Mouse (Mus musculus) hindbrain, embryonic 16.5 days (tissue): Measurements from ENCODE around the gene Kcnip4. TPM values are rescaled to one million over a fixed set of nuclear protein-coding genes. Genes with fewer than 3 reads are reported as not detected.

Source experiments
- ATAC-seq: fragments of 200-750 bp; cut with Nextera tagmentation; 2 replicates; pipeline ENCODE4 v1.8.0; 2017; ENCODE audit warnings: moderate TSS enrichment, moderate library complexity
- H3K27ac ChIP-seq: fragments of 300-500 bp; sonication (generic); 2 replicates; pipeline ENCODE4 v1.5.1; 2014; ENCODE audit warnings: low read depth, mild to moderate bottlenecking, control low read depth, low read length, moderate library complexity
- H3K27me3 ChIP-seq: fragments of 300-500 bp; sonication (generic); replicated peaks from 2 replicates; pipeline ENCODE4 v1.6.1; 2014; ENCODE audit warnings: low read length; ENCODE audit not compliant: control insufficient read depth, insufficient read depth
- H3K36me3 ChIP-seq: fragments of 300-500 bp; sonication (generic); 2 replicates; pipeline ENCODE4 v1.6.1; 2014; ENCODE audit warnings: mild to moderate bottlenecking, low read length, moderate library complexity, mixed read lengths; ENCODE audit not compliant: control insufficient read depth, insufficient read depth
- H3K4me1 ChIP-seq: fragments of 300-500 bp; sonication (generic); 2 replicates; pipeline ENCODE4 v1.6.1; 2014; ENCODE audit warnings: low read depth, low read length; ENCODE audit not compliant: control insufficient read depth, insufficient read depth
- H3K4me2 ChIP-seq: fragments of 300-500 bp; sonication (generic); 2 replicates; pipeline ENCODE4 v1.6.1; 2014; ENCODE audit warnings: mild to moderate bottlenecking, low read length, control low read depth, moderate library complexity
- H3K4me3 ChIP-seq: fragments of 300-500 bp; sonication (generic); 2 replicates; pipeline ENCODE4 v1.5.1; 2014; ENCODE audit warnings: mild to moderate bottlenecking, low read length, control low read depth, moderate library complexity
- H3K9ac ChIP-seq: fragments of 300-500 bp; sonication (generic); 2 replicates; pipeline ENCODE4 v1.6.1; 2014; ENCODE audit warnings: low read depth, mild to moderate bottlenecking, control low read depth, low read length, moderate library complexity
- H3K9me3 ChIP-seq: fragments of 300-500 bp; sonication (generic); 2 replicates; pipeline ENCODE4 v1.6.1; 2014; ENCODE audit warnings: mild to moderate bottlenecking, low read length, moderate library complexity; ENCODE audit not compliant: control insufficient read depth
- WGBS: fragments of 180-500 bp; shearing (Covaris S2); extraction: QIAGEN DNeasy Blood & Tissue Kit; methylation state at CpG from one replicate; pipeline ENCODE4 v1.1.7; 2014; 5-methylcytosine and 5-hydroxymethylcytosine counted together
- polyA plus RNA-seq: library from polyadenylated mRNA; unstranded; fragments of >200 nt; fragmentation: Nextera tagmentation; extraction: Ambion mirVana; gene quantifications from 2 replicates; pipeline ENCODE4 v1.2.1, GENCODE M21; 2015

The Kcnip4 gene
- polyA plus RNA-seq, 1 experiment from 2014 or later: 23.5 TPM

DNA sequence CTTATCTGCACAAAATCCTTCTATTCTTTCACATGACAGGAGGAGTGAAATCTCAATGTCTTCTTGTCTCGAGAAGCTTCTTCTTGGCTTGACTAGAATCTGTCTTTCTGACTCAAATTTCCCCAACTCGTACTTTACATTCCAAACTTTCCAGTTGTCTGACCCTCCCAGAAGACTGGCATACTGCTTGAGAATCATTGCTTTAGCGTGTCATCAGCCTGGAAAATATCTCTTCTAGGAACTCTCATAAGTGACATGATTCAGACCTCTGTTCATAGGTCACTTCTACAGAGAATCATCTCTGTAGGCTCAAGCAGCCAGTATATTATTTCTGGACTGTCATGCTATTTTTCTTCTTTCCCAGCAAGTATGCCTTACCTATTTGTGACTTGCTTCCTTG lies 26.0 kb downstream of the Kcnip4 start:
- no peaks in the 10 kb centered on the region for H3K4me1 ChIP-seq
- 91% methylated on average over 3 of the region's 3 CpGs for WGBS
- no peaks in the 10 kb centered on the region for H3K27me3 ChIP-seq
- H3K36me3 ChIP-seq: no peaks in the 10 kb centered on the region
- no peaks in the 10 kb centered on the region for H3K9me3 ChIP-seq
- ATAC-seq: no peak
- H3K4me2 ChIP-seq: no peak overlapping the region
- no peak overlapping the region for H3K9ac ChIP-seq
- no peak overlapping the region for H3K27ac ChIP-seq
- no peak overlapping the region for H3K4me3 ChIP-seq

DNA sequence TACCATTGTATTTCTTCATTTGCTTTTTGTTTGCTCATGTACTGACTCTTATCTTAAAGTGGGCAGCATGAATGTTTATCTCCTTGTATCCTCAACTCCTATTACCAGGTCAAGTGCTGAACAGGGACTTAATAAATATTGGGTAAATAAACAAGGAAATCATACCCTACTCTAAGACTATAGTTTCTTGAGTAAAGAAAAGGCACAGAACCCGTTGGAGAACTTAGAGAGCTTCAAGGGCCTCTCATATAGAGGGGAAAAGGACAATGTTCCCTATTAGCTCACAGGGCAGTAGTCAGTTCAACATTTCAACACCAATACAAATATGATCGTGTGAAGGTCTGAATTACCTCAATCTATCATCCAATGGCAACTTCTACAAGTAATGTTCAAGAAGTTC lies 37.4 kb downstream of the Kcnip4 start:
- no peaks in the 10 kb centered on the region for H3K9me3 ChIP-seq
- H3K27ac ChIP-seq: no peak overlapping the region
- ATAC-seq: no peak
- no peak overlapping the region for H3K4me3 ChIP-seq
- H3K36me3 ChIP-seq: no peaks in the 10 kb centered on the region
- 92% methylated on average over 2 of the region's 2 CpGs for WGBS
- no peak overlapping the region for H3K9ac ChIP-seq
- H3K4me2 ChIP-seq: no peak overlapping the region
- H3K27me3 ChIP-seq: no peaks in the 10 kb centered on the region
- no peaks in the 10 kb centered on the region for H3K4me1 ChIP-seq

DNA sequence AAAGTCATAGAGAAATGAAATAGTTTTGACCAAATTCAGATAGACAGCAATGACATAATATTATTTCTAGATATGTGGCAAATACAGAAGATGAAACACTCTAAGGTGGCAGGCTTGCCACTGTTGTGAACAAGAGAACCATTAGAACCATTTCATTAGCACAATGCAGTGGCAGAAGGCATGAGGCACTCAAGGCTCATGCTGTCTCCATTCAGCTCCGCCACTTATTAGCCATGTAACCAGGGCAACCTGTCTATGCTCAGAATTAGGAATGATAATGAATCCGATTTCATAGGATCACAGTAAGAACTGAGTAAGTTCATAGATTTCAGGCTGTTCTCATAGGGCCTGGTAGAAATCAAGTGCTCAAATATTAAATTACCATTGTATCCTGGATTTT lies 54.0 kb downstream of the Kcnip4 start:
- no peaks in the 10 kb centered on the region for H3K9me3 ChIP-seq
- peak; percentile 54; the same call in 1 of the 2 replicates for ATAC-seq
- H3K4me3 ChIP-seq: no peak overlapping the region
- no peaks in the 10 kb centered on the region for H3K4me1 ChIP-seq
- H3K27me3 ChIP-seq: no peaks in the 10 kb centered on the region
- H3K9ac ChIP-seq: no peak overlapping the region
- H3K4me2 ChIP-seq: no peak overlapping the region
- H3K36me3 ChIP-seq: no peaks in the 10 kb centered on the region
- H3K27ac ChIP-seq: no peak overlapping the region
- 52% methylated on average over 2 of the region's 2 CpGs for WGBS

DNA sequence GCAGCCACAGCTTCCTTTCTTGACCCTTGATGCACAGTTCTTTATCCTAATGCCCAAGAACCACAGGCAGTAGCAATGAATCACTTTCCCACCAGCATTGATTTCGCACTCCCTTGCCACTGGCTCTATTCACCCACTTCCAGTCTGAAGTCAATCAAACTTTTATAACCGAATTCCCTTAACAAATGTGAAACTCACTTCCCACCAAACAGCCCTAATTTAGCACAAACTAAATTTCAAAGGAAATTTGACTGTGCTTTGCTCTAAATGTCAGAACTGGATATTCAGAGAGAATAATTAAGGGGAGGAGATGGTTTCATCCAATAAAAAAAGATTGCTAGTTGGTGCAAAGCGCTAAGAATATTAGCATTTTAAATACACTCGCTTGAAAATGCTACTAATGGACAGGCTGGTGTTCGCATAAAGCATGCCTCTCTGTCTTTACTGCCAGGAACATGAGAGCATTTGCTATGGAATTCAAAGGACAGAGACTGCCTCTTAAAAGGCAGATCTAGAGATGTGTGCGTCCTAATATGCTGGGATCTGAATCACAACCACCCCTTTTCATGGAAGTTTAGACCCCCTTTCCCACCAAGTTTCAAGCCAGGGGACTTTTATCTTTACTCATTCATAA lies 63.9 kb downstream of the Kcnip4 start:
- H3K27ac ChIP-seq: no peak overlapping the region
- no peak overlapping the region for H3K4me2 ChIP-seq
- ATAC-seq: no peak
- no peaks in the 10 kb centered on the region for H3K36me3 ChIP-seq
- no peaks in the 10 kb centered on the region for H3K9me3 ChIP-seq
- no peak overlapping the region for H3K9ac ChIP-seq
- H3K27me3 ChIP-seq: no peaks in the 10 kb centered on the region
- 59% methylated on average over 6 of the region's 6 CpGs for WGBS
- H3K4me3 ChIP-seq: no peak overlapping the region
- no peaks in the 10 kb centered on the region for H3K4me1 ChIP-seq

DNA sequence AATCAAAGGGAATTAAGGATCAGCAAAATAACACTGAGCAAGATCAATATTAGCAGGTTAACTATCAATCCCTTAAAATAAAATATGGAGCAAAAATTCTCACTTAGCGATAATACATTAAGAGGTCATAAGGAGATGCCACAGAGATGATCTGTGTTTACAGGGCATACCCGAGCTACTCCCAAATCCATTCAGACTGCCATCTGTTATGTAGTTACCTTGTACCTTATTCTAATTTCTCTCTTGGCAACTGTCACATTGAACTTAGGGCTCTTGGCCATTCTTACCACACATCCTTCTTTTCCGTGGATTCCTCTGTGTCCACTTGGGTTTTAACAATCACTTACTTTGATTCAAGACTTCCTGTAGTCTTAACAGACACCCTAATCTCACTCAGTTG lies 71.6 kb downstream of the Kcnip4 start:
- H3K4me3 ChIP-seq: no peak overlapping the region
- no peak overlapping the region for H3K27ac ChIP-seq
- H3K36me3 ChIP-seq: no peaks in the 10 kb centered on the region
- WGBS: 85% methylated on average over 3 of the region's 3 CpGs
- no peak overlapping the region for H3K9ac ChIP-seq
- no peak overlapping the region for H3K4me2 ChIP-seq
- no peak for ATAC-seq
- no peaks in the 10 kb centered on the region for H3K9me3 ChIP-seq
- H3K4me1 ChIP-seq: no peaks in the 10 kb centered on the region
- no peaks in the 10 kb centered on the region for H3K27me3 ChIP-seq

DNA sequence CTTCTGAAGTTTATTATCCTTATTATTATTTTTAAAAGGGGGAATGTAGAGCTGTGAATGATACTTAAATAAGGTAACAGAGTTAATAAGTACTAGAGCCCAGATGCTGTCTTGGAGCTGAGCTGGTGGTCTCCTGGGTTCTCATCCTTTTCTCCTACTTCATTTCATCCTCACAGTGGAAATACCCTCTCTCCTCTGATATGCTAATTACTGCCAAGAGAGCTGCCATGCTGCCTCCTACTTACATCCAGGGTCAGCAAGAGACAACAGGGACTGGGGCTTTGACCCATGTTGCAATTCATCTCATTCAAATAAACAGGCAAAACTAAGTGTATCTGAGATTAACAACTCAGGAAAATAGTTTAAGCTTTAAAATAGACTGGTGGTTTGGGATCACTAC lies 73.4 kb downstream of the Kcnip4 start:
- H3K27ac ChIP-seq: no peak overlapping the region
- H3K9ac ChIP-seq: no peak overlapping the region
- no peaks in the 10 kb centered on the region for H3K36me3 ChIP-seq
- no peaks in the 10 kb centered on the region for H3K27me3 ChIP-seq
- no peaks in the 10 kb centered on the region for H3K4me1 ChIP-seq
- no peaks in the 10 kb centered on the region for H3K9me3 ChIP-seq
- ATAC-seq: no peak
- no peak overlapping the region for H3K4me3 ChIP-seq
- H3K4me2 ChIP-seq: no peak overlapping the region

DNA sequence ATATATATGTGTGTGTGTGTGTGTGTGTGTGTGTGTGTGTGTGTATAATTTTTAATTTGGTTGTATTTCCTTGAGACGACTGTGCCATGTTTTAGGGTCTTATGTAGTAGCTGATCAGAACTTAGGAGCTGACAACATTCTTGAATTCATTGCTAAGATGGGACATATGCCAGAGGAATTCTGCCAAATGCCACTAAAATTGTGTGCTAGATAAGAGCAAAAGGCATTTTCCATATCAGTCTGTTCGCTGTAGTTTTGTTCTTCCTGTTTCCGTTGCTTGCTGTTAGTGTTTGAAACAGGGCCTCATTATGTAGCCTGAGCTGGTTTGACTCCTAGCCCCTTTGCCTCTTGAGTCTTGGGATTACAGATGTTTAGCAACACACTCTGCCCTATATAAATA lies 73.8 kb downstream of the Kcnip4 start:
- no peaks in the 10 kb centered on the region for H3K9me3 ChIP-seq
- no peak overlapping the region for H3K9ac ChIP-seq
- no peak overlapping the region for H3K27ac ChIP-seq
- no peaks in the 10 kb centered on the region for H3K36me3 ChIP-seq
- H3K4me1 ChIP-seq: no peaks in the 10 kb centered on the region
- no peaks in the 10 kb centered on the region for H3K27me3 ChIP-seq
- no peak overlapping the region for H3K4me3 ChIP-seq
- no peak overlapping the region for H3K4me2 ChIP-seq
- no peak for ATAC-seq
- WGBS: 83% methylated on average over 3 of the region's 3 CpGs

DNA sequence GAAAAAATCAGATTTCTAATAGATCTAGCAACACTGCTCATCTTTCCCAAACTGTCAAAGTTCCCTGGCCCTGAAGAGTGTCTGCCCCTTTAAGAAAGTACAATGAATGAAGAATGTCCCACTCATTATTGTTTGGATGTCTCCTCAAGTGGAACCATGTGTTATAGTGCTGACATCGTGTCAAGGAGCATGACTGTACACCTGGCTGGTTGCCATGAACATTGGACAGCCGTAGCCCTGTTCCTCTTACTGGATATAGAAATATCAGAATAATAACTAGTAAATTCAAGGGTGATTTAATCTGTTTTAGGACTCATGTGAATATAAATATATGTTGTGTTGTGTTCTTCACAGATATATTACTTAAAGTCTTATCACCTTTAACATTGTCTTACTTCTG lies 87.5 kb downstream of the Kcnip4 start:
- Histone ChIP-seq H3K9ac (no peak overlapping the region), H3K4me1 (no peaks in the 10 kb centered on the region), H3K27me3 (no peaks in the 10 kb centered on the region), H3K36me3 (no peaks in the 10 kb centered on the region), H3K9me3 (no peaks in the 10 kb centered on the region), H3K4me2 (no peak overlapping the region), H3K4me3 (no peak overlapping the region), H3K27ac (no peak overlapping the region)
- WGBS: 43% methylated on average over 2 of the region's 2 CpGs
- ATAC-seq: no peak

DNA sequence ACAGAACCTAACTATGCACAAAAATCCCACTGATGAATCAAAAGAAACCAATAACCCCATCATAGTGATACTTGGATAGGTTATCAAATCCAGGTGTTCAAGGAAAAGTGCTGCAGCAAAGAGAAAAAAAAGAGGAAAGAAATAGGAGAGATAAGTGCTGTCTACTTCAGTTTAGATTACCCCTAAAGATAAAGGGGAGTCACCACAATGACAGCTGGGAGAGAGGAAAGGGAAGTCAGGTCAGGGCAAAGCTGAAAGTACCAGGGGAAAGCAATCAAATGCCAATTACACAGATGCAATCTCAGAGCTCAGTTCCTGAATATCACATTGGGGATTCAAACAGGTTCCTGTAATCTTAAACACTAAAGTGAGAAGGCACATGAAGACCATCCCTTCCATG lies 97.0 kb downstream of the Kcnip4 start:
- H3K36me3 ChIP-seq: no peaks in the 10 kb centered on the region
- no peak overlapping the region for H3K27ac ChIP-seq
- H3K9ac ChIP-seq: no peak overlapping the region
- no peak overlapping the region for H3K4me2 ChIP-seq
- H3K27me3 ChIP-seq: no peaks in the 10 kb centered on the region
- no peaks in the 10 kb centered on the region for H3K9me3 ChIP-seq
- H3K4me3 ChIP-seq: no peak overlapping the region
- H3K4me1 ChIP-seq: no peaks in the 10 kb centered on the region
- no peak for ATAC-seq

DNA sequence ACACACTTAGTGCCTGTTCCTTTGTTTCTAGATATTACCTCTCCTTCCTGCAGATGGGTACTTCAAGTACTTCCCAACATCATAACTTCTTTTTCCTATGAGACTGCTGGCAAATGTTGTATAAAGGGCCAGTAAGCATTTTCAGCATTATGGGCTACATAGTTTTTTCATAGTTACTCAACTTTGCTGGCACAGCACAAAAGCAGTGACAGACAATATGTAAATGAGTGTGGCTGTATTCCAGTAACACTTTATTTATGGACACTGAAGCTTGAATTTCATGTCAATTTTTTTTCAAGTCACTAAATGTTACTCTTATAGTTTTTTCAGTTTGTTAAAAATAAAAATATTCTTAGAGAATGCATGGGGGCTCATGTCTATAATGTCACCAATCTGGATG lies 105.0 kb downstream of the Kcnip4 start:
- Histone ChIP-seq H3K4me3 (no peak overlapping the region), H3K27ac (no peak overlapping the region), H3K27me3 (no peaks in the 10 kb centered on the region), H3K4me2 (no peak overlapping the region), H3K4me1 (no peaks in the 10 kb centered on the region), H3K36me3 (no peaks in the 10 kb centered on the region), H3K9ac (no peak overlapping the region), H3K9me3 (no peaks in the 10 kb centered on the region)
- ATAC-seq: no peak
